Mouse (Mus musculus): ENCODE data around the gene Cnga2.
"Not testable (repeated sequence)": the region's sequence is repeated elsewhere in the genome, so short reads cannot be mapped to it uniquely, and the experiment has no call there.

The Cnga2 gene

GRCm38 (mm10) chrX:71991549-71991948, at the start of gene Cnga2:
Gene Cnga2 (plus strand): TSS chrX:71991849.
- DNase-seq (ENCODE audit: low spot score) = no peak

- DNase-seq (ENCODE audit: low spot score) = peak; percentile 36
Observed at GRCm38 (mm10) chrX:71946631-71947030, 45.0 kb upstream of the Cnga2 start.

DNA sequence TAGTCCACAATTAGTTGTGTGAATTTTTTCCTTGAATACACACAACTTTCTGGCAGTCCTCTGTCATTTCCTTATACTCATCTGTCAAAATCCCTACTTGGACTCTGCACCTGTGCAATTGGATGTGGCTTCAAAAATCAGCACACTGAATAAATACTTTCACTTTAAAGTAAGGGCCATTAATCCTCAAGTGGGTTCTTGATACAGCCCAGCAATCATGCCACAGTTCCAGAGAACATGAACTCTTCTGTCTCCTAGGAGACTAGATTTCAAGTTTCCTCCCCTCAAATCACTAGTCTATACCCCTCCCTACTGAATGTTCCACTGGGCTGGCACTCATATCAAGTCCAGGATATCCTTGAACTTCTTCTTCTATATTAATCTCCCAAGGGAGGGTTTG, 33.3 kb upstream of the Cnga2 start:
- DNase-seq (ENCODE audit: low spot score) = no peak

GRCm38 (mm10) chrX:71962073-71963051, 29.3 kb upstream of the Cnga2 start, which contains the start of gene Prrg3:
Gene Prrg3 (plus strand): TSS chrX:71962624.
- DNase-seq (ENCODE audit: low spot score) = peak; percentile 15

- DNase-seq (ENCODE audit: low spot score) = no peak
Observed at GRCm38 (mm10) chrX:71963275-71963912, 28.3 kb upstream of the Cnga2 start.

GRCm38 (mm10) chrX:71968216-71968615, 23.4 kb upstream of the Cnga2 start:
- DNase-seq (ENCODE audit: low spot score) = no peak

DNA sequence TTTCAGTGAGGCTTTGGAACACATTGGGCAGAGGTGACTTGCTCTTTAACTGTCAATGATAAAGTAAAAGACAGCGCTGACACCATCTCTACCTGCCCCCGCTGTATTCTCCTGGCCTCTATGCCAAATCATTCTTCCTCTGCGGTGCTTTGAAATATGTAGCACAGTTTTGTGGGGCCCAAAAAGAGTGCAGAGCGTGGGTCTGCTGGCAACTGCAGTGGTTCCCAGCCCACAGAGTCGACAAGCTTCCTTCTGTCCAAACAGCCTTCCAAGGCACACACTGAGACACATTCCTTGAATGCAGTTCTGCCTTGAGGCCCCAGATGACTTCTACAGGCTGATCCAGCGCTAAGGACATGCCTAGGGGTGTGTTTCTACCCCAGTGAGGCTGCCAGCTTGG, 22.8 kb upstream of the Cnga2 start:
- DNase-seq (ENCODE audit: low spot score) = no peak

GRCm38 (mm10) chrX:71971325-71971724, 20.3 kb upstream of the Cnga2 start:
- DNase-seq (ENCODE audit: low spot score) = no peak

- DNase-seq (ENCODE audit: low spot score) = no peak
Observed at GRCm38 (mm10) chrX:71972686-71973085, 19.0 kb upstream of the Cnga2 start, which contains the start of gene Fate1. Gene Fate1 (plus strand): TSS chrX:71972986.

DNA sequence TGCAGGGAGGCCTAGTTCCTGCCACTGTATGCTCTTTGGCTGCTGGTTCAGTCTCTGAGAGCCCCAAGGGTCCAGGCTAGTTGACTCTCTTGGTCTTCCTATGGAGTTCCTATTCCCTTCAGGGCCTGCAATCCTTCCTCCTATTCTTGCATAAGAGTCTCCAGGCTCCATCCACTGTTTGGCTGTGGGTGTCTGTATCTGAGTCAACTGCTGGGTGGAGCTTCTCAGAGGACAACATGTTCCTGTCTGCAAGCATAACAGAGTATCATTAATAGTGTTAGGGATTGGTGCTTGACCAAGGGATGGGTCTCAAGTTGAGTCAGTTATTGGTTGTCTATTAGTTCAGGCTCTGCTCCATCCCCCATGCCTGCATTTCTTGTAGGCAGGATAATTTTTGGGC, 14.0 kb upstream of the Cnga2 start:
- not testable (repeated sequence) for DNase-seq (ENCODE audit: low spot score)

DNA sequence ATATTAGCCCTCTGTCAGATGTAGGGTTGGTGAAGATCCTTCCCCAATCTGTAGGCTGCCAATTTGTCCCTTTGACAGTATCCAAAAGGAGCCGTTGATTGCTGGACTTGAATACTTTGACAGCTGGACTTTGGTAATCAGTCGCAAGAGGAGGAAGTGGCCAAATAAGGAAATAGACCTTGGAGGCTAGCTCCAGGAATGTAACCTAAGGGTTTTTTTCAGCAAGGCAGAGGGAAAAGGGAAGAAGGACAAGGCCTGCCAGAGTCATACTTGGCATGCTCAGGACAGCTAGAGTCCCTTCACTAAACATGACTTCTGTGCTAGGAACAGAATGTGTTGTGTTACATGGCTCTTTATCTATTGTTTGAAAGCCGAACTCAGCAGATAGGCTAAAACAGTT, 11.2 kb upstream of the Cnga2 start:
- DNase-seq (ENCODE audit: low spot score) = no peak

- no peak for DNase-seq (ENCODE audit: low spot score)
Observed at GRCm38 (mm10) chrX:71981322-71981721, 10.3 kb upstream of the Cnga2 start.

GRCm38 (mm10) chrX:71983205-71983604, 8.4 kb upstream of the Cnga2 start:
- DNase-seq (ENCODE audit: low spot score) = no peak

GRCm38 (mm10) chrX:71983775-71984174, 7.9 kb upstream of the Cnga2 start:
- DNase-seq (ENCODE audit: low spot score) = no peak

DNA sequence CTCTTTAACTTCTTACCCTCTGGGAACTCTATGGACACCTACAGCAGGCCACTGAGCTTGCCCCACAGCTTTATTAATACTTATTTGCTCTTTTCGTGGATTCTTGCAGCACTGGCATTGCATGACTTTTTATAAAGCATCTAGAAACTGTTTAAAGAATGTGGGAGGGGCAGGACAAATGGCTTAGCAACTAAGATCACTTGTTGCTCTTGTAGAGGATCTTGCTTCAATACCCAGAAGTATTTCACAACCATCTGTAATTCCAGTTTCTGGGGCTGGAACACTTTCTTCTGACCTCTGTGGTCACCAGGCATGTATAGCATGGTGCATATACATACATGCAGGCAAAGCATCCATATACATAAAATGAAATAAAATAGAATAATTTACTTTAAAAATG, 4.3 kb downstream of the Cnga2 start:
- DNase-seq (ENCODE audit: low spot score) = no peak

- no peak for DNase-seq (ENCODE audit: low spot score)
Observed at GRCm38 (mm10) chrX:72009930-72010329, 18.3 kb downstream of the Cnga2 start.

DNA sequence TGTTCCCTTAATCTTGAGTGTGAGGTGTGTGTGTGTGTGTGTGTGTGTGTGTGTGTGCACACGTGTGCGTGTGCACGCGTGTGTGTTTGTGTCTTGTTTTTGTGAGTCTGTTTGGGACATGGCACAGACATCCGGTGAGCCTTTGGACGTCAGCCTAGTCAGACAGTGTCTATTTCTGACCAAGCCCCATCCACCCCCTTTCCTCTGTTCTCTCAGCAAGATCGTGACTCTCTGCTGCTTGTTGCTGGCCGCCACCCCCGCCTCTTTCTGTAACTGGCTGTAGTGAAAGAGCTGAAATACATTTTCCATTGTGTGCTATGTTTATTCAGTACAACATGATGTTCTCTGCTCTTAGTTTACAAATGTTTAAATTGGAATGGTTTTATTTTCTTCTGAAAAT, 20.6 kb downstream of the Cnga2 start:
- DNase-seq (ENCODE audit: low spot score) = no peak

DNA sequence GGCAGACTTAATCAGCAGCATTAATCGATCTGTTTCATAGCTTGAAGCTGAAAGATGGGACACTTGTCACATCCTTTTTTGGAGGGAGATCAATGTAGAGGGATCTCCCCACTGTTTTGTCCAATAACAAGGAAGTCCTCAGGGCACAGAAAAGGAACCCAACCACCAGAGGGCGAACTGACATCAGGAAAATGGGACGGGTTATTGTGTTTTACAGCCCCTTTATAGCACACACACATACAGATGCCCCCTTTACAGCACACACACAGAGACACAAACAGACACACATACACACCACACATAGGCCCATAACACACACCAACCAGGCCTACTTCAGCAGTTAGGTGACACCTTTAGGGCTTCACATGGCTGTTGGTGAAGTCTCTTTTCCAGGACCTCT, 21.2 kb downstream of the Cnga2 start:
- peak; percentile 26 for DNase-seq (ENCODE audit: low spot score)

DNA sequence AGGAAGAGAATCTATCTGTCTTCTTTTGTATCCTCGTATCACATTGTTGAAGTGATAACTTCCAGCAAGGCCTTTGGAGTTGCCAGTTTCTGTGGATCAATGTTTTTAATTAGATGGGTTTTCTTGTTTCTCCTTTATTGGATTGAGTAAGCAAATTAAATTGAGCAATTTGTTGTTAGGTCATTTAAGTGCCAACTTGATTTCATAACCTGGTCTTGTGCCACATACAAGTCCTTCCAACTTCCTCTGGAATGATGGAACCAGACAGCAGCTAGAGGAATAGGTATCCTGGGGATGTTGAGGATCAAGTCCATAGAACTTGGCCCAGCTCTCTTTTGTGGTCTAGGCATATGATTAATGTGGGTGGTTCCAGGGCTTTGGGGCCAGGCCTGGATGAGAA, 30.6 kb downstream of the Cnga2 start:
- DNase-seq (ENCODE audit: low spot score) = no peak

GRCm38 (mm10) chrX:72022750-72023398, 31.2 kb downstream of the Cnga2 start:
- DNase-seq (ENCODE audit: low spot score) = no peak

- no peak for DNase-seq (ENCODE audit: low spot score)
Observed at GRCm38 (mm10) chrX:72023542-72023941, 31.9 kb downstream of the Cnga2 start.

DNA sequence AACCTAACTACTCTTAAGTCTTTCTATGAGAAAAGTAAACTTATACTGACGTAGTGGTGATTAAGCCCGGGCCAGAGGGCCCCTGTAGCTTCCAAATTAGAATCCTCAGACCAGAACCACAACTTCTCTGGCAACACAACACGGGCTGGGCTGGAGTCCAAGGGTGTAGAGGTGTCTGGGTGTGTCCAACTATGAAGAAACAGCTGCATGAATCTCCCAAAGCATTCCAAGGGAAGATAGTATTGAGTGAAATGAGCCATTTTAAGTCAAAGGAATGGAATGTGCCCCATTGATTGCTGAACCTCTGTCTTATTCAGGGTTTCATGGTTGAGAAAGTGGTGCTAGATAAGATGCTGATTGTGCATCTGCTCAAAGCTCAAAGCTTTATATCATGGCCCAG, 52.4 kb downstream of the Cnga2 start:
- DNase-seq (ENCODE audit: low spot score) = peak; percentile 20

GRCm38 (mm10) chrX:72047918-72048317, 56.3 kb downstream of the Cnga2 start:
- DNase-seq (ENCODE audit: low spot score) = no peak

Data from urinary bladder, postnatal 25 days (tissue).